Mouse (Mus musculus): ENCODE results near the gene Aplnr.

Aplnr gene

GRCm38 (mm10) chr2:85136089-85136488 lies at the start of gene Aplnr:
Gene Aplnr, plus strand, starts transcription at chr2:85136225.
- DNase-seq (ENCODE audit: low spot score in 2 of 2), result no peak

- no peak for DNase-seq (ENCODE audit: low spot score in 2 of 2)
Observed at GRCm38 (mm10) chr2:85088716-85089646, 47.0 kb upstream of the Aplnr start.

GRCm38 (mm10) chr2:85091325-85091724 lies 44.7 kb upstream of the Aplnr start:
- no peak for DNase-seq (ENCODE audit: low spot score in 2 of 2)

GRCm38 (mm10) chr2:85093376-85093775 lies 42.6 kb upstream of the Aplnr start:
- no peak for DNase-seq (ENCODE audit: low spot score in 2 of 2)

DNA sequence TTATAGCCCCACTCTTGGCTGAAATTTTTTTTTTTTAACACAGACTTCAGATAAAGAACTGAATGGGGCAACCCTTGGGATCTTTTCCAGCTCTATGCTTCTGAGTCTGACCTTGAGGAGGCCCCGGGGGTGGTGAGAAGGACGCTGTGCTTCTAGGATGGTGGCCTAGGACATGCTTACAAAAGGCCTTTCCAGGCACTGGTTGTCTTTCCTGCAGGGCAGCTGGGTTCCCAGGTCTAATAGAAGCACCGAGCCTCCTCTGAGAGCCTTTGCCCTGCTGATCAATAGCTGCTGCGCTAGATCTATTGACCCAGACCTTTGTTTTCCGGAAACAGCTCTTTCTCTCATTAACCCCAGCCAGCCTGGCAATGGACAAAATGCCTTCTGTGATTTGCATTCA lies 40.1 kb upstream of the Aplnr start:
- DNase-seq (ENCODE audit: low spot score in 2 of 2), result no peak

DNA sequence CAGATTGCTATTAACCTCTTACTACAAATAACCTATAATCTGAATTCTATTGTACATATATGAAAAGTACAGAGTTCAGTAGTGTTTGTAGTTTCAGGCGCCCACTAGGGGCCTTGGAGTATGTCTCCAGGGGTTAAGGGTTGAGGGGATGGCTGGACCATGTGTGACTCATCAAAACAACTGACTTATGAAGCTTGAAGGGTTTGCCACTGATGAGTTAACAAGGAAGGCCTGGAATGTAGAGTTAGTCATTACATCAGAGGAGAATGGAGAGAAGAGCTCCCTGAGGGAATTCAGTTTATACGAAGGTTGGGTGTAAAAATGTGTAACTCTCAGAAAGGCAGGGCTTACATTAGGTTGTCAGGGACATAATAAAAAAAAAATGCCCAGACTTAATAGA lies 38.0 kb upstream of the Aplnr start:
- no peak for DNase-seq (ENCODE audit: low spot score in 2 of 2)

- no peak for DNase-seq (ENCODE audit: low spot score in 2 of 2)
Observed at GRCm38 (mm10) chr2:85098824-85099511, 37.1 kb upstream of the Aplnr start.

DNA sequence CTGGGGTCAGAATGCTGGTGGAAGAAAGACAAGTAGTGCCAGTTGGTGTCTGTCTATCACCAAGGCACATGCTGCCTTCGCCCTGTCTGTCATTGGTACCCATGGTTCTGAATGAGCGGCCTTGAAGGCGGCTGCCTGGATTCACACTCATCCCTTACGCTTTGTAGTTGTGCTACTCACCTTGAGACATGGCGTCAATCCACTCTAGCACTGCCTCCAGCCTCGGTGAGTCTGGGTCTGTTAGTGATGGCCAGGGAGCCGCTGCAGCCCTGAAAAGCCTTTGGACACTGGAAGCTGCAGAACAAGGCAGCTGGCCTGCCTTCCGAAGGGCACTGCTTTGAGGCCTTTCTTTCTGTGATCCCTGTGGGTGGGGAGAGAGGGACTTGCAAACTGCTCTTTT lies 32.8 kb upstream of the Aplnr start:
- no peak for DNase-seq (ENCODE audit: low spot score in 2 of 2)

DNA sequence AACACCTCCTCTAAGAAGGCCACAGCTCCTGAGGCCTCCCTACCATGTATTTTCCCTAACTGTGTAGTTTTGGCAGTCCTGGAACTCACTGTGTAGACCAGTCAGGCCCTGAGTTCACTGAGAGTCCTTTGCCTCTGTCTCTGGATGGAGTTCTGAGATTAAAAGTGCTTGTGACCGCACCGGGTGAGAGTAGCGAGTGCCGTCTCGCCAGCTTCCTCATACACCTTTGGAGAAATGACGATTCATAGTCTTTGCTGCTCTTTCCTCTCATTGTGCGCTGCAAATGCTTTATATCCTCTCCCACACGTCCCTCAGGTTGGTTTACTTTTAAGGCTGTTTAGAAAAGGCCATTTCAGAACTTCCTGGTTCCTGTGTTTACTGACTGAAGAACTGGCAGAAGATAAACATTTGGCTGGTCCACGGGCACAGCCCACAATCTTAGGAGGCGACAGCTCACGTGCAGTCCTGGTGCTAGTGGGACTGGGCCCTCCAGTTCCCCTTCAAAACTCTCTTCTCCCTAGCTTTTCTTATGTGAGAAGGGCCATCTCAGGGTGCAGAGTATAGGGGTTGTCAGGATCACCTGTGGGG lies 30.5 kb upstream of the Aplnr start:
- DNase-seq (ENCODE audit: low spot score in 2 of 2), result no peak

DNA sequence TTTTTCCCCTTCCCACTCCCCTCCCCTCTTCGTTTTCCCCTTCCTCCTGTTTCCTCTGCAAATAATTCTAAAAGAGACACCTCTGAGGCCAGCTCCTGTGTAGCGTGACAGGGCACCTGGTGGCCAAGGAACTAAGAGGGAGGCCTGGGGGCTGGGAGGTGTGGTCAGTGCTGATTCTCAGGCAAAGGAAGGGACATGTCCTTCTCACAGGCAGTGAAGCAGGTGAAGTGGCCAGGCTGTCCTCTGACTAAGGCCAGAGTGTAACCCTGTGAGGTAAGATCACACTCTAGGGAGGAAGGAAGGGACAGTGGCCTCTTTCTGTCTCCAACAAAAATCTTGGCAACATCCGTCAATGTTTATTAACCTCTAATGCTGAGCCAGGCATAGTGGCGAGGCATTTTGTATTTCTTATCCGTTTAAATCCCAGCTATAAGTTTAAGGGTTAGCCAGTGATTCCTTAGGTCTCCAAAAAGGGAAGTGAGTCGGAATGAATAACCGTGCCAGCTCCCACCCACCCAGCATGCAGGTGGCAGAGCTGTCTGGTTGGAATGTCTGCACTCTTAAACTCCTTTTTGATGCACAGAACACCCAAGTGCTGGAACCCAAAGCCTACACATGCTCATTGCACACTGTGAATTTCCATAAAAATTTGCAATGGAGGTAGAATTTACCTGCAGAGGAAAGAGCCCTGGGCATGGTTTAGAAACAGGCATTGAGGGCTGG lies 29.8 kb upstream of the Aplnr start:
- DNase-seq (ENCODE audit: low spot score in 2 of 2), result no peak

DNA sequence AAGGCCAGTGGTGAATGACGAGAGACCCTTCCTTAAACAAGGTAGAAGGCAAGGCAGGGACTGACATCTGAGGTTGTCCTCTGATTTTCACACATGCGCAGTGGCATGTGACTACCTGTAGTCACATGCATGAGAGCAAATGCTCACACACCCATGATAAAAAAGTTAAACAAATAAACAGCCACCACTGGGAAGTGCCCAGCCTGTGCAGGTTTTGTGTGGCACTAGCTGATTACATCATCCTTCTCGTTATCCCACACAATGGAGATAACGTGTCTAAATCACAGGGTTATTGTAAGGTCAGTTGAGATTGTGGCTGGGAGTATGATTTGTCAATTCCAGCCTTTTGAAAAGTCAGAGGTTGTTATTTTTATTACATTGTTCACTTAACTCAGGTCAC lies 29.1 kb upstream of the Aplnr start:
- no peak for DNase-seq (ENCODE audit: low spot score in 2 of 2)

- no peak for DNase-seq (ENCODE audit: low spot score in 2 of 2)
Observed at GRCm38 (mm10) chr2:85110288-85110875, 25.6 kb upstream of the Aplnr start.

- peak; percentile 17 to 25 for DNase-seq (ENCODE audit: low spot score in 2 of 2)
Observed at GRCm38 (mm10) chr2:85123187-85123868, 12.7 kb upstream of the Aplnr start.

DNA sequence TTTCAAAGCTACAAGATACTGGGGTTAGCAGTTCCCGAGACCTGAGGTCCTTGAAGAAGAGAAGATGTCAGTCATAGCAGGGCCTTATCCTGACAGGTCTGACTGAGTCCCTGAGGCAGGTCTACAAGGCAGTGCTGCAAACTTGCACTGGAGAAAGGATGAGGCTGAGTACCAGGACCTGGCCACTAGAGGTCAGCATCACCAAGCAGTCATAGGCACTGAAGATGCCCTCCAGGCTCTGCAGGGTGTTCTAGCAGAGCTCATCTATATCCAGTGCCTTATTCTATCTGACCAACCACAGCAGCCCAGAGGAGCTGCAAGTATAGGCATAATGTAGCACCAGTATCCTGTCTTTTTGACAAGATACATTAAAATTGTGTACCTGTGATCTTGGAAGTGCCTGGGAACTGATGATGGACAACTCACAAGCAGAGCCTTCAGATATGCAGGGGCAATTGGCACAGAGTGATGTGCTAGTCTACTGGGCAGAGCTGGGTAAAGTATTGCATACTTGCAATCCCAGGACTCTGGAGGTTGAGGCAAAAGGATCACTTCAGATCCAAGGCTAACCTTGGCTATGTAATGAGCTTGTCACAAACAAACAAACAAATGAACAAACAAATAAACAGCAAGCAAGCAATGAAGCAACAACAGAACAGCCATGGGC lies 12.0 kb upstream of the Aplnr start:
- peak; percentile 23 to 41 for DNase-seq (ENCODE audit: low spot score in 2 of 2)

DNA sequence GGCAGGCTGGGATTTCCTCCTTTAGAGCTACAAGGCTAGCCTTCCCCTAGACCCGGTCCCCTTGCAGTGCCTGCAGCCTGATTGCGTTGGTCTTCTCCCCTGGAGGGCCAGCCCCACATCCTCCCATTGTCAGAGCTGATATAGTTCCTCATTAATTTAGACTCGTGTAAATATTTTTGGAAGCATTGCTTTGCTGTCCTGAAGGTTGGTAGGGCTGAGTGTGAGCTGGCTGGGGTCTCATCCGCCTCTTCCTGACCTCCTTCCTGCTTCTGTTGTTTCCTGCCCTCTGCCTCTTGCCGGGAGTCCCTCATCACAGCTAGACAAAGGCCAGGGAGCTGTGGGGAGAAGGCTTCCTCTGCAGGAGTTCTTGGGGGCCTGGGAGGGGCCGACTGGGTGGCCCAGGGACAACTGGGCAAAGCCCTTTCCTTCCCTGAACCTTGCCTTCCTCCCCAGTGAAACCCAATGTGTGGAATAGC lies 6.5 kb upstream of the Aplnr start:
- DNase-seq (ENCODE audit: low spot score in 2 of 2), result no peak

DNA sequence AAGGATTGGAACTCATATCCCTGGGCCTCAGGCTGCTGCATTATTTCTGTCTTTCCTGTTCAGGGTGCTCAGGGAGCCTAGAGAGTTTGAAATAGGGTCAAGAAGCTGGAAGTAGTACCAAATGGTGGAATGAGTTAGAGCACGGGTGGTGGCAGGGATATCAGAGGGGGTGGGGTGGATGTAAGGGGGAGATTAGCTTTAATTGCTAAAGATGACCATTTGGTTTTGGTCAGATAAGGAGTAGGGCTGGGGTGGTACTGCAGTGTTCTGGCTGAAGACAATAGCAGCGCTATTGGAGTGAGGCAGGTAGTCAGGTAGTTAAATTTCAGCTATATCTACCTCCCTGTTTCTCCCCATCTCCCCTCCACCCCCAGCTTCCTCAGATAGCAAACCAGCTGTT lies 4.8 kb upstream of the Aplnr start:
- no peak for DNase-seq (ENCODE audit: low spot score in 2 of 2)

DNA sequence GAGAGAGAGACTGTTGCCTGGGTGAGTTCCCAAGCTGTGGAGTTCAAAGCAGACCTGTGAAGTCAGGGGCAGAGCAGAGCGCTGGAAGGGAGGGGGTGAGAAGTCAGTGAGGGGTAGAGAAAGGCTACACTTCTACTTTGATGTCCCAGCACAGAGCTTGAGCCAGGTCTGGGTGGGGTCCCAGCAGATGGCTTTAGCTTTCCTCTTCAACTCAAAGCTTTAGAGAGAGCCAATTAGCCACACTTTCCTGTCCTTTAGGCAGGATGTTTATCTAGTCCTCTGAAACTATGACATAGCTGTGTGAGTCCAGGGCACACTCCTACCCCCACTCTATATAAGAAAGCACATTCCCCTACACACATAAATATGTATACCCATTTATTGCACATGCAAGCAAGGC lies 4.3 kb upstream of the Aplnr start:
- DNase-seq (ENCODE audit: low spot score in 2 of 2), result no peak

GRCm38 (mm10) chr2:85132204-85132603 lies 3.8 kb upstream of the Aplnr start:
- DNase-seq (ENCODE audit: low spot score in 2 of 2), result no peak

- no peak for DNase-seq (ENCODE audit: low spot score in 2 of 2)
Observed at GRCm38 (mm10) chr2:85135099-85135498, 926 bp upstream of the Aplnr start.

DNA sequence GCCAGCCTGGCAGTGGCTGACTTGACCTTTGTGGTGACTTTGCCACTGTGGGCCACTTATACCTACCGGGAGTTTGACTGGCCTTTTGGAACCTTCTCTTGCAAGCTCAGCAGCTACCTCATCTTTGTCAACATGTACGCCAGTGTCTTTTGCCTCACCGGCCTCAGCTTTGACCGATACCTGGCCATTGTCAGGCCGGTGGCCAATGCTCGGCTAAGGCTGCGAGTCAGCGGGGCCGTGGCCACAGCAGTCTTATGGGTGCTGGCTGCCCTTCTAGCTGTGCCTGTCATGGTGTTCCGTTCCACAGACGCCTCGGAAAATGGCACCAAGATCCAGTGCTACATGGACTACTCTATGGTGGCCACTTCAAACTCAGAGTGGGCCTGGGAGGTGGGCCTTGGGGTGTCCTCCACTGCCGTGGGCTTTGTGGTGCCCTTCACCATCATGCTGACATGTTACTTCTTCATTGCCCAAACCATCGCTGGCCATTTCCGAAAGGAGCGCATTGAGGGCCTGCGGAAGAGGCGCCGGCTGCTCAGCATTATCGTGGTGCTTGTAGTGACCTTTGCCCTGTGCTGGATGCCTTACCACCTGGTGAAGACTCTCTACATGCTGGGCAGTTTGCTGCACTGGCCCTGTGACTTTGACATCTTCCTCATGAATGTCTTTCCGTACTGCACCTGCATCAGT lies 951 bp downstream of the Aplnr start:
- no peak for DNase-seq (ENCODE audit: low spot score in 2 of 2)
